Mouse (Mus musculus): ENCODE measurements at regions not wholly inside any gene's neighbourhood (a gene's known extent, or its start where the extent isn't known, plus 50 kb on each side); places are given as distances from the start of the nearest gene placed in this dataset.

- no peak for DNase-seq (ENCODE audit: low spot score)
These were observed 66.2 kb downstream of the Car2 start for GRCm38 (mm10) chr3:14952169-14952729.

GRCm38 (mm10) chr3:14952951-14953350 lies 66.9 kb downstream of the Car2 start:
- no peak for DNase-seq (ENCODE audit: low spot score)

GRCm38 (mm10) chr3:14957481-14957880 lies 71.4 kb downstream of the Car2 start:
- DNase-seq (ENCODE audit: low spot score): no peak

GRCm38 (mm10) chr3:14958277-14958676 lies 72.2 kb downstream of the Car2 start:
- no peak for DNase-seq (ENCODE audit: low spot score)

- DNase-seq (ENCODE audit: low spot score): no peak
These were observed 73.5 kb downstream of the Car2 start for GRCm38 (mm10) chr3:14959586-14959985.

- DNase-seq (ENCODE audit: low spot score): peak; percentile 20
These were observed 78.7 kb downstream of the Car2 start for GRCm38 (mm10) chr3:14964795-14965194.

- DNase-seq (ENCODE audit: low spot score): peak; percentile 47
These were observed 79.5 kb downstream of the Car2 start for GRCm38 (mm10) chr3:14965438-14966044.

GRCm38 (mm10) chr3:14967235-14967634 lies 81.2 kb downstream of the Car2 start:
- DNase-seq (ENCODE audit: low spot score): peak; percentile 27

GRCm38 (mm10) chr3:14968345-14968744 lies 82.3 kb downstream of the Car2 start:
- DNase-seq (ENCODE audit: low spot score): no peak

GRCm38 (mm10) chr3:14969698-14970097 lies 83.6 kb downstream of the Car2 start:
- DNase-seq (ENCODE audit: low spot score): no peak

GRCm38 (mm10) chr3:14971647-14972046 lies 85.6 kb downstream of the Car2 start:
- DNase-seq (ENCODE audit: low spot score): no peak

- DNase-seq (ENCODE audit: low spot score): no peak
These were observed 88.7 kb downstream of the Car2 start for GRCm38 (mm10) chr3:14974758-14975157.

GRCm38 (mm10) chr3:14975203-14975602 lies 89.1 kb downstream of the Car2 start:
- DNase-seq (ENCODE audit: low spot score): no peak

GRCm38 (mm10) chr3:14979116-14979613 lies 93.1 kb downstream of the Car2 start:
- DNase-seq (ENCODE audit: low spot score): no peak

GRCm38 (mm10) chr3:14989635-14990034 lies 103.6 kb downstream of the Car2 start:
- DNase-seq (ENCODE audit: low spot score): no peak

GRCm38 (mm10) chr3:14993936-14994335 lies 107.9 kb downstream of the Car2 start:
- no peak for DNase-seq (ENCODE audit: low spot score)

GRCm38 (mm10) chr3:14997241-14997640 lies 111.2 kb downstream of the Car2 start:
- no peak for DNase-seq (ENCODE audit: low spot score)

- no peak for DNase-seq (ENCODE audit: low spot score)
These were observed 112.4 kb downstream of the Car2 start for GRCm38 (mm10) chr3:14998521-14998920.

- no peak for DNase-seq (ENCODE audit: low spot score)
These were observed 113.3 kb downstream of the Car2 start for GRCm38 (mm10) chr3:14999411-14999810.

GRCm38 (mm10) chr3:14999914-15000313 lies 113.8 kb downstream of the Car2 start:
- DNase-seq (ENCODE audit: low spot score): no peak

GRCm38 (mm10) chr3:15000657-15001056 lies 114.6 kb downstream of the Car2 start:
- DNase-seq (ENCODE audit: low spot score): no peak

GRCm38 (mm10) chr3:15007821-15008220 lies 121.7 kb downstream of the Car2 start:
- no peak for DNase-seq (ENCODE audit: low spot score)

- DNase-seq (ENCODE audit: low spot score): no peak
These were observed 122.4 kb downstream of the Car2 start for GRCm38 (mm10) chr3:15008501-15008900.

GRCm38 (mm10) chr3:15009747-15010146 lies 123.7 kb downstream of the Car2 start:
- DNase-seq (ENCODE audit: low spot score): no peak
